Mouse (Mus musculus): ENCODE data around the gene Kcng3.

Gene Kcng3

GRCm38 (mm10) chr17:83554997-83555396 lies 76.7 kb downstream of the Kcng3 start:
- no peak for DNase-seq (ENCODE audit: low spot score)

GRCm38 (mm10) chr17:83548501-83549233 lies 83.0 kb downstream of the Kcng3 start:
- DNase-seq (ENCODE audit: low spot score) = no peak

GRCm38 (mm10) chr17:83547145-83547544 lies 84.5 kb downstream of the Kcng3 start:
- DNase-seq (ENCODE audit: low spot score) = no peak

GRCm38 (mm10) chr17:83545756-83546742 lies 85.6 kb downstream of the Kcng3 start:
- no peak for DNase-seq (ENCODE audit: low spot score)

GRCm38 (mm10) chr17:83545259-83545658 lies 86.4 kb downstream of the Kcng3 start:
- no peak for DNase-seq (ENCODE audit: low spot score)

- DNase-seq (ENCODE audit: low spot score) = no peak
Observed at GRCm38 (mm10) chr17:83542424-83542823, 89.3 kb downstream of the Kcng3 start.

- no peak for DNase-seq (ENCODE audit: low spot score)
Observed at GRCm38 (mm10) chr17:83539262-83540037, 92.2 kb downstream of the Kcng3 start.

- DNase-seq (ENCODE audit: low spot score) = no peak
Observed at GRCm38 (mm10) chr17:83538694-83539093, 93.0 kb downstream of the Kcng3 start.

GRCm38 (mm10) chr17:83538141-83538540 lies 93.6 kb downstream of the Kcng3 start:
- no peak for DNase-seq (ENCODE audit: low spot score)
